Mouse (Mus musculus) gastrocnemius, postnatal 10 days (tissue): ENCODE data around the gene Lrrc25. TPM values are rescaled to one million over a fixed set of nuclear protein-coding genes. Genes with fewer than 3 reads are reported as not detected.
"Not testable (repeated sequence)": the region's sequence is repeated elsewhere in the genome, so short reads cannot be mapped to it uniquely, and the experiment has no call there.

ENCODE experiments used
- DNase-seq: peaks from one replicate; pipeline ENCODE4 v3.0.0; 2021; ENCODE audit warnings: mixed read lengths
- long read RNA-seq, 2 experiments: library from polyadenylated mRNA; stranded (forward); transcript quantifications; one replicate each; pipeline ENCODE4 v2.0.0; 2021
- total RNA-seq, 2 experiments: library from RNA; stranded (reverse); gene quantifications; 2 replicates each; pipeline ENCODE4 v1.2.3; 2021

The Lrrc25 gene
- 1 to 10 TPM; 1.2 to 3.0 TPM for total RNA-seq
- long read RNA-seq, experiment 1, result 0 reads
- long read RNA-seq, experiment 2, result 0 reads

DNA sequence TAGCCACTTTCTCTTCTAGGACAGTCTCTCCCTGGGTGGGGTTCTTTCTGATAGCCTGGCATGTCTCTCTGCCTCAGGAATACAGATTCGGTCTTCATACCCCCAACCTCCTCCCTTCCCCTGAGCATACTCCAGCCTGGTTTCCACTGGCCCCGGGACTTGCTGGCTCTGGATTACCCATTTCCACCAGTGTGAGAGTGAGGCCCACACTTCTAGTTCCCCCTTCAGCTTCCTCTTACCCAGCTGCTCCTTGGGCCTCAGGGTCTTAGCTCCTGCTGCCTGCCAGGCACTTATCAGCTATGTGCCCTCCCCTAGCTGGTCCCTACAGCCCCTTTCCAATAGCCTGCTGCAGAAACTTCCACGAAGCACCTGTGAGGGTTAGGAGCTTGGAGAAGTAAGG lies at the start of gene Lrrc25:
Lrrc25 (plus strand) TSS at position 262 of the 400 bp plus-strand sequence.
- DNase-seq, result no peak

DNA sequence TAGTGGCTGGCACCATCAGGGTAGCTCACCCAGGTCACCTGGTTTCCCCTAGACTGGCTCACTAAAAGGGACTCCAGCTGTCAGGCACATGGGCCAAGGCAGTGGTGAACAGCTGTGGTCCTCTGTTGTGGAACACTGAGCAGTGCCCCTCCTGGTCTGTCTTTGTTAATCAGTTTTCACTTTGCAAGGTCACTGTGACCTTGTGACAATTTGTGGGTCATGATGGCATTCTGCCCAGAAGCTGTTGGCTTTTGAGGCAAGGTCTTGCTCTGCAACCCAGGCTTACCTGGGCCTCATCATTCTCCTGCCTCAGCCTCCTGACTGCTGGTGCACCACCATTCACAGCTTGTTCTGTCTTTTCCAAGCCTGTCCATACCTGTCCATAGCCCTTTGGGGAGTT lies 45.6 kb upstream of the Lrrc25 start:
- DNase-seq, result no peak

DNA sequence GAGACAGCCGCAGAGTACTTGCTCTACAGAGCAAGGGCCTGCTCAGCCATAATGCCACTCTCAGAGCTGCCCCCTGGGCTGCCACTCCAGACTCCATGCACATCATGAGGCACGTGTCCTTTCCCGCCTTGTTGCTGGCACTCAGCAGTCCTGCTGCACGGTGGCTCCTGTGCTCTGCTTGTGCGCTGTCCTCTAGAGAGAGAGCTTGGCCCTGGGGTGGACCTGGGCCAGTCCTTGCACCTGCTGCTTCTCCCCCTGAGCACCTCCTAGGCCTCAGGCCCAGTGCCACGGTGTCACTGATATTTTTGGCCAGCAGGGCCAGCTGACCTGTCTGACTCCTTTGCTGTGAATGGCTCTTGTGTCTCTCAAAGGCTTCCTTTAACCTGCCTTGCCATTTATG lies 45.0 kb upstream of the Lrrc25 start:
- peak; percentile 64 for DNase-seq

DNA sequence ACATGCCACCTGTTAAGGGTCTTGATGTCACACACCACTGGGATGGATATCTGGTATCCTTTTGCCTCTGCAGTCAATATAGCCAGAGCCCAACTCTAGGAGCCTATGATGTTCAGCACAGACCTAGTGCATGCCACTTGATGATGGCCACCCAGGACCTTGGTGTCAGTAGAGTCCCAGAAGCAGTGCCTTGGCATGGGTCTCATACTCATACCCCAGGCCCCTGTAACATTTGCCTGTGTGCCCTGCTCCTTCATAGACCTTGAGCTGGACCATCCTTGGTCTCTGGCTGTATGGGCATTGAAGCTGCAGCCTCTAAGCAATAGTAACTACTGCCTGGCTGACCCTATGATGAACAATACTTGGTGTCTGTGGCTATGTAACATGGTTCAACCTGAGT lies 41.7 kb upstream of the Lrrc25 start:
- DNase-seq, result no peak

DNA sequence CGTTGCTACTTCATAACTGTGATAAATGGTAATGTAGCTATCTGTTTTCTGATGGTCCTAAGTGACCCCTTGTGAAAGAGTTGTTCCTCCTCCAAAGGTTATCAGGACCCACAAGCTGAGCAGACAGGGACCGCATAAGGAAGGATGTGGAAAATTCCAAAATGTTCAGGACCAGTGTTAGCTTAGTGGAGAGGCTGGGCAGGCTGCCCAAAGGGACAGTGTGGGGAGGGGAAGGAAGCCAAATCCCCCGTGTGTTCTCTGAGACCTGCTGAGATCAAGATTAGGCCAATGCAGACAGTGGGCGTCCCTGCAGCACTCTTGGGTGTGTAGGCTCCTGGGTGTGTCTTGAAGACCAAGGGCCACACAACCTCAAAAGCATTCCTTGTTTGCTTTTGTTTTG lies 41.0 kb upstream of the Lrrc25 start:
- DNase-seq, result peak; percentile 52

DNA sequence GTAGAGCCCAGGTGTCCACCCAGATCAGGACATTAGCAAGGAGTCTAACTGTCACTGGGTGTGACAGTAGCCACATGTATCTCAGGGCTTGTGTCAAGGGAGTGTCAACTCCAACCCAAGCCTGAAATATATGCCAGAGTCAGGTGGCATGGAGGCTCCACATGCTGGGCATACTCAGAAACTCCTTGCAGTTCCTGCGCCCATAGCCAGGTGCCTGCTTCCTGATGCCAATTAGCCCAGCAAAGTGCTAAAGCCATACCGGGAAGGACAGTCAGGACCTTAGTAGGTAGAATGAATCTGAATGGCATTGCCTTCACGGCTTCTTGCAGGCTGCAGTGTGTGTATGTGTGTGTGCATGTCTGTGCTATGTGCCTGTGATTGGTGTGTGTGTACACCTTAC lies 38.7 kb upstream of the Lrrc25 start:
- DNase-seq, result no peak

DNA sequence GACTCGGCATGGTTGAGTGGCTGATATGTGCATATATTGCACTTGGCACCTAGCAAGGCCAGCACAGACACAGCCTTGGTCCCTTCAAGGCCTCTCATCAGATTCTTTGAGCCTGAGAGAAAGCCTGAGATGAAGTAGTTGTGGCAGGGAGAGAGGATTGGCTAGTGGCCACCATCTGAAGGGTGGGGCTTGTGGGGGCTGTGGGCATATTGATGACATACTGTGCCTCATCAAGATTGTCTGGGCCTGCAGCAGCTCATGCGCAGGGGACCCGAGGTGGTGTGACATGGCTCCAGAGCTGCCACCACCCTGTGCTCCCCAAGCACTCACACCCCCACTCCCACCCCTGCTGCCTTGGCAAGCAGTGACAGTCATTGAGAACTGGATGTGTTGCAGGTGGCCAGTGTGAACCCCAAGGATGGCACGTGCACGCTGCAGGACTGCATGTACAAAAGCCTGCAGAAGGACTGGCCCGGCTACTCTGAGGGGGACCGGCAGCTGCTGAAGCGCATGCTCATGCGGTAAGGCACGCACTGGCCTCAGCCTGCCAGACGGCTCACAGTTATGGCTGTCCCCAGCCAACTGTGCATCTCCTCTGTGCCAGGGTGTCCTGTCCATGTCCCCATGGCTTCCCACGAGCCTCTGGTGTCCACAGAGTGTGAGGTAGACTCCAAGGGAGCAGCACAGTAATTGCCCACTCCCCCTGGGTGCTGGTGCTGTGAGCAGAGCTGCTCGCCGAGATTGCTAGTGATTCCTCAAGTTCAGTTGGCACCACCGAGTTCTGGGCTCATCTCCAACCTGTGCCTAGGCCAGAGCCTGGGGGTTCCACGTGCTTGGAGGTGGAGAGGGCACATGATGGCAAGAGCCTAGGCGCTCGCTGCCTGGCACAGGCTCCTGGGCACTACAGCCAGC lies 32.2 kb upstream of the Lrrc25 start:
- DNase-seq, result no peak

DNA sequence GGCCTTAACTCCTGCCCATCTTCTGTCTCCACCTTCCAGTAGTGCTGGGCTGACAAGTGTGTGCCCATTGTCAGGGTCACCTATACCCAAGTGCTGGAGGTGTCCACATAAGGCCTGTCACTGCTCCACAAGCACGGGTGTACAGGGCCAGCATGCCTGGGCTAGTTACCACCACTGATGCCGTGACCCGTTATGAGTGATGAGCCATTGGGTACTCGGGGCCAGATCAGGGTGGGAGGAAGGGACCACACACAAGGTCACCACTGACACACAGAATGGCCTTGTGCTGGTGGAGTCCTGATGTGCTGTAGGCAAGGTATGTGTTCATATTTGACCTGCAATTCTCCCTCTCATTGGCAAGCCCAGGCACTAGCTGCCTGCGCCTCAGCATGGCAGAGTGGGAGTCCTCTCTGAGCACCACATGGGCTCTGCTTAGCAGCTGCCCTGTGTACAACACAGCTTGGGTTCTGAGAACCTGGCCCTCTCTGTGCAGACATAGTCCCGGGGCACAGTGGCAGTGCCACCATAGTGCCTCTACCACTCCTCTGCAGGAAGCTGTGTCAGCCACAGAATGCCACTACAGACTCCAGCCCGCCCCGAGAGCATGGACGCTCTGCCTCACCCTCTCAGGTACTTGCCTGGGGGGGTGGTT lies 31.2 kb upstream of the Lrrc25 start:
- no peak for DNase-seq

DNA sequence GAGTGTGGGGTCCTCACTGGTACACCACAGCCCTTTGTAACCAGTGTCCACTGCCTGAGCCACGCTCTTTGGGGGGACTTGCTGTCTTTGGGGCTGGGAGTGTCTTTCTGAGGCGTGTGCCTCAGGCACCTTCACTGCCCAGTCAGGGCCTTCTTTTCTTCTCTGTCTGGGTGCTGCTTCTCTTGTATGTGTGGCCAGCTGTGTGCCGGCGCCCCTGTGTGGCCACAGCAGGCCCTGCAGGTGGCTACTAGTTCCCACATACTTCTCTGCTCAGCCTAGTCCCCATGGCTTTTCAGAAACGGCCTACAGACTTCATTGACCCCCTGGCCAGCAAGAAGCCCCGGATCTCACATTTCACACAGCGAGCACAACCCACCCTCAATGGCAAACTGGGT lies 30.7 kb upstream of the Lrrc25 start:
- peak; percentile 63 for DNase-seq

DNA sequence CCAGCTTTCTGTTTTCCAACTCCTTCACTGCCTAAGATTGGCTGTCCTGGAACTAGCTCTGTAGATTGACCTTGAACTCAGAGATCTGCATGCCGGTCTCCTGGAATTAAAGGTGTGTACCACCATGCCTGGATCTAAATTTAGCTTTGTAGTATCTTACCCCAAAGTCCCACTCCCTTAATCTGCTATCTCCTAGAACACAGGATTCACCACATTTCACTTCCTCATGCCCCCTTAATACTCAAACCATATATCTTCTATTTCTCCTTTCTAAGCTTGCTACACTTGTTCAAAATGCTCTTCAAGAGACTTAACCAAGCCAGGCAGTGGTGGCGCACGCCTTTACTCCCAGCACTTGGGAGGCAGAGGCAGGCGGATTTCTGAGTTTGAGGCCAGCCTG lies 28.0 kb upstream of the Lrrc25 start:
- not testable (repeated sequence) for DNase-seq

DNA sequence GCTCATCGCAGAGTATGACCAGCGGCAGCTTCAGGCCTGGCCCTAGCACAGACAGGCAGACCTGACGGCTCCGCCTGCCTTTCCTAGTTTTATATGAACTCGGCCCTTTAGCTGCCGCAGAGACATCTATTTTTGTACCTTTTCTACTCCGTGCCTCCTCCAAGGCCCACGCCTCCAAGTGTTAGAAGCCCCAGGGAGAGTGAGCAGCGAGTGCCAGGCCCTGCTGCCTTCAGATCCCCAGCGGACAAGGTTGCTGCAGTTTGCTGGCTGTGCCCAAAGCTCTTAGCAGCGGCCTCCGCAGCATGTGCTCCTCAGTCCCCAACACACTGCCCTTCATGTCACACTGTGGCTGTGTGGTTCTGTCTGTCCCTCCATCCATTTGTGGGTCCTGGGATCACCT lies 24.4 kb upstream of the Lrrc25 start:
- no peak for DNase-seq

DNA sequence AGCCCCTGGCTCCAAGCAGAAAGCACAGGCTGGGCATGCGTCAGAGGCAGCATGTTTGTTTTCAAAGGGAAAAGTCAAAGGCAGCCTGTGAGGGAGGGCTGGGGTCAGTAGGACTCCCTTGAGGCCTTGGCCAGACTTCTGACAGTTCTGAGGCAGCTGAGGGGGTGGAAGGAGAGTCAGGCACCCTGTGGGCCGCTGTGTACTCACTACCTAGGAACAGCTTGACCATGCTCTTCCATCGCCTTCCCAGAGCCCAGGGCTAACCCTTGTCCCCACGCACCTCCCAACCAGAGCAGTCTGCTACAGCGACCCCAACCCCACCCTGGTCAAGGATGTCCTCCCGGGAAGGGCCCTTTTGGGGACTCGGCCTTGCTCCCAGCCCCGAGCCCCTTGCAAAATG lies 22.8 kb upstream of the Lrrc25 start:
- no peak for DNase-seq

DNA sequence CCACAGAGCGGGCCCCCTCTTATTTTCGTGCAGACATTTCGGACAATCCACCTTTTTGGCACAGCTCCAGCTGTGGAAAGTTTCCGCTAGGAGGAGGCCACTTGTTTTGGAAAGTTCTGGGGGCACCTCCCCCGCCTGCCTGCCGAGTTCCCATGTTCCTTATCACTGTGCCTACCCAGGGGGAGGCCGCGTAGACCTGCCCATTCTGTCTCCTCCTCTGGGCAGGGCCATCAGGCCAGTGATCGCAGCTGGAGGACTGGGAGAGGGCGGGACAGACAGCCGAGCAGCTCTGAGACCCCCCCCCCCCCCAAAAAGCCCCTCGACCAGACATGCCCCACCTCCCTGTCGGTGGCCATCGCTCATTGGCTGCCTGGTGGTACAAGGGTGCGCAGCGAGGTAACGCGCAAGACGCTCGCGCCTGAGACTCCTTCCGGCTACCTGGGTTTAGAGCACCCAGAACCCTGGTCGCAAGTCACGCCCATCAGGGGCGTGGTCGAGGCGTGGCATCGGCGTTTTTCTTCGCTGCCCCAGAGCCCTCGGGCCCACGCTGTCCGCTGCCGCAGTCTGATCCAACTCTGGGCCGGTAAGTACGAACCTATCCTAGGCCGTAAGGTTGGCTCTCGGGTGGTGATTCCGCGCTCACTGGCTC lies 21.9 kb upstream of the Lrrc25 start, which contains the start of gene Isyna1:
Isyna1 (plus strand) TSS at position 413 of the 649 bp plus-strand sequence.
- DNase-seq, result peak; percentile 72

DNA sequence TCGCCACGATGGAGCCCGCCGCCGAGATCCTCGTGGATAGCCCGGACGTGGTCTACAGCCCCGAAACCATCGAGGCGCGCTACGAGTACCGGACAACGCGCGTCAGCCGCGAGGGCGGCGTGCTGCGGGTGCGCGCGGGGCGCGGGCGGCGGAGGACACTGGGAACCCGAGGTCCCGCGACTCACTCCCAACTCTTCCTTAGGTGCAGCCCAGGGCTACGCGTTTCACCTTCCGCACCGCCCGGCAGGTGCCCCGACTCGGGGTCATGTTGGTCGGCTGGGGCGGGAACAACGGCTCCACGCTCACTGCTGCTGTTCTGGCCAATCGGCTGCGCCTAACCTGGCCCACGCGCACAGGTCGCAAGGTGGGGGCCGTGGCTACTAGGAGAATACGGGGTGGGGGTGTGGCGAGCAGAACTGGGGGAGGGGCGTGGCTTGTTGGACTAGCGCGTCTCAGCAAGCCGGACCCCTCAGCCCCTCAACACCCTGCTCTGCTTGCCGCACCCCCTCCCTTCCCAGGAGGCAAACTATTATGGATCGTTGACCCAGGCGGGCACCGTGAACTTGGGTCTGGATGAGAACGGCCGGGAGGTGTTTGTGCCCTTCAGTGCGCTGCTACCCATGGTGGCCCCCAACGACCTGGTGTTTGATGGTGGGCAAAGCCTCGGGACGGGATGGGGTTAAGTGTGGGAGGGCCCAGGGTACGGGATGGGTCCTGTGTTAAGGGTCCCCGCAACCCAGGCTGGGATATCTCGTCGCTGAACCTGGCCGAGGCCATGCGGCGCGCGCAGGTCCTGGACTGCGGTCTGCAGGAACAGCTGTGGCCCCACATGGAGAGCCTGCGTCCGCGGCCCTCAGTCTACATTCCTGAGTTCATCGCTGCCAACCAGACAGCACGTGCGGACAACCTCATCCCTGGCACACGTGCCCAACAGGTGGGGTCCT lies 21.1 kb upstream of the Lrrc25 start:
- DNase-seq, result no peak

DNA sequence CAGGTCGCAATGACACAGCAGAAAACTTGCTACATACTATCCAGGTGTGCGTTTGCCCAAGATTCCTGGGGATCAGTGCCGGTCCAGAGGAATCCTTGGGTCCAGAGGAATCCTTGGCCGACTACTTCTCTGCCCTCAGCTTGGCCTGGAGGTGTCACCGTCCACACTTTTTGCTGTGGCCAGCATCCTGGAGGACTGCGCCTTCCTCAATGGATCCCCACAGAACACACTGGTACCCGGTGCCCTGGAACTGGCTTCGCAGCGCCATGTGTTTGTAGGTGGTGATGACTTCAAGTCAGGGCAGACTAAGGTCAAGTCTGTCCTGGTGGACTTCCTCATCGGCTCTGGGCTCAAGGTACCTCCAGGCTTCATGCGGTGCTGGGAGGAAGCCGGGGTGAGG lies 20.1 kb upstream of the Lrrc25 start:
- DNase-seq, result no peak

DNA sequence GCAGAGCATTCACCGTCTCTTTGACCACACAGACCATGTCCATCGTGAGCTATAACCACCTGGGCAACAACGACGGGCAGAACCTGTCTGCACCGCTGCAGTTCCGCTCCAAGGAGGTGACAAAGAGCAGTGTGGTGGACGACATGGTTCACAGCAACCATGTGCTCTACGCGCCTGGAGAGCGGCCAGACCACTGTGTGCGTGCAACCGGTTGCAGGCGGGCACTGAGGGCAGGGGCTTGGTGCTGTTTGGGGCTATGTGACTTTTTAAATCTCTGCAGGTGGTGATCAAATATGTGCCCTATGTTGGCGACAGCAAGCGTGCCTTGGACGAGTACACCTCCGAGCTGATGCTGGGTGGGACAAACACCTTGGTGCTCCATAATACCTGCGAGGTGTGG lies 19.7 kb upstream of the Lrrc25 start:
- DNase-seq, result no peak

DNA sequence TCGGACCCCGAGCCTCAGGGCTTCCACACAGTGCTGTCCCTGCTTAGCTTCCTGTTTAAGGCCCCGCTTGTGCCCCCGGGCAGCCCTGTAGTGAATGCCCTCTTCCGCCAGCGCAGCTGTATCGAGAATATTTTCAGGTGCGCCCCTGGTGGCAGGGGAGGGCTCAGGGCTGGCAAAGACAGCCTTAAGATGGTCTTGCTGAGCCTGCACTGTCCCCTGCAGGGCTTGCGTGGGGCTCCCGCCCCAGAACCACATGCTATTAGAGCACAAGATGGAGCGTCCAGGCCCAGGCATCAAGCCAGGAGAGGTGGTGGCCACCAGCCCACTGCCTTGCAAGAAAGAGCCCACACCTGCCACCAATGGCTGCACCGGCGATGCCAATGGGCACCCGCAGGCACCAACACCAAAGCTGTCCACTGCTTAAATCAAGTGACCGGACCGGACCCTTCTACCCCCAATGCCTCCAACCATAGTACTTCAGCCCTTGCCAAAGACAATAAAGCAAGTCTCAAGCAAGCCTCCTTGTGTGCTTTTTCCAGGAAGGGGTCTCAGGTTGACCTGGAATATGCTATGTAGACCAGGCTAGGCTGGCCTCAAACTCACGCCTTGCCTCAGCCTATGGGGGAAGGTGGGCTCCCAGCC lies 19.1 kb upstream of the Lrrc25 start:
- DNase-seq, result no peak

DNA sequence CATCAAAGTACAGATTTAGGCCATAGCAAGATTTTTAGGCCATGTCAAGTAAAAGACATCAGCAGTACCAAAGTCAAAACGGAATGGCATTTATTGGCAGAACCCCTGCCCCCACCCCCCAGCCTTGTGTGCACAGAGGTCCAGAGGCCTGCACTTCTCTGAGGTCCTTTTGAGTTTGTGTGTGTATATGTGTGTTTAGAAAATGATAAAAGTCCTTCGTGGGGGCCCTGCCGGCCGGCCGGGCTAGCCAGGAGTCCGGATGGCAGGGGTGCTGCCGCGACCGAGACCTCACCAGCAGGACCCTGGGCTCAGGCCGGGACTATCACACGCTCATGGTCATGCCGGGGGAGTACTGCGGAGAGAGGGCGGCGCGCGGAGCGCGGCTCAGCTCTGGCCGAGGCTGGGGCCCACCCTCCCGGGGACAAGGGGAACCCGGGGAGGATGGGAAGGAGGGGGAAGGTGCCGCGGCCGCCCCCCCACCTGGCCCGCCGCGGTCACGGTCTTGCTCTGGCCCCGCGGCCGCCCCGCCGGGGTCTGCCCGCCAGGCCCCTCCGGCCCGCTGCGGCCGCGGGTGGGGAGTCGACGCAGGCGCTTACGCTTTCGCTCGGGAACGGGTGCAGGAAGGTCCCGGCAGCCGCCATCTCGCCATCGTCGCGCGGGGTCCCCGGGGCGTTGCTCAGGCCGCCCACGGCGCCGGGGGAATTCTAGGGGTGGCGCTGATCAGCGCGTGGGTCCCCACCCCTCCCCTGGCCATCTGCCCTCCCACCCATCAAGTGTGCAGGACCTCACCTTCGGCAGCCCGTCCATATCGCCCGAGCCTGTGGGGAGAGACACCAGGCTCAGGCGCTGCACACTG lies 18.3 kb upstream of the Lrrc25 start:
- DNase-seq, result no peak

DNA sequence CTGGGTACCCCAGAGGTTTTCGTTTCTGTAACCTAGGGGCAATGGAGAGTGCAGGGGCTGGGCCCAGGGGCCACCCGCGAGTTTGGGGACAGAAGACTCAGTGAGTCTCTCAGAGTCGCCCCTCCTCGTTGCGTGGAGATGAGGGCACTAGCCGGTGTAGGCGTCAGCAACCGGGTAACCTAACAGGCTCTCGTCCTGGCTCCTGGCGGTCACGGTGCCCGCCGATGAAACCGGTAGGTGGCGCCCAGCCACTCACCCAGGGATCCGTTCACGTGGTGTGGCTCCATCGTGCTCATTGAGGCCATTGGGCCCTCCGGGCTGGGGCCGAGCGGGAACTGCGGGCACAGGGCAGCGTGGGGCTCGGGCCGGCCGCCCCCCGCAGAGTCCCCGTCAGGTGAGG lies 17.7 kb upstream of the Lrrc25 start:
- DNase-seq, result peak; percentile 81

DNA sequence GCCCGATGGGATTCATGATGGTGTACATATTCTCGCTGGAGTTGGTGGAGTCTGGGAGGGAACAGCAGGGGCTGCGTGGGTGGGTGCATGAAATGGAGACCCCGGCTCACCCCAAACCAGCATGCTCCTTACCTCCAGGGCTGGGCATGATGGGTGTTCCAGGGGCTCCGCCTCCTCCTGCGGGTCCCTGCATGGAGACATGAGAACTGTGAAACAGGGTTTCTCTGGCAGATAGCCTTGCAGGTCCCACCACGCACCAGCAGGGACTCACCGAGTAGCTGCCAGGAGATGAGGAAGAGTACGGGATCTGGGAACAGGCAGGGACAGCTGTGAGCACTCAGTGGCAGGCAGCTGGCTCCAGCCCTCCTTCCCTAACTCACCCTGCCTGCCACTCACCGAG lies 17.2 kb upstream of the Lrrc25 start:
- no peak for DNase-seq
